Comparison of ENCODE assay signal across 23 mouse cellular contexts in genomic region chr17:23831201-23831600, GRCm38 (mm10). TPM values are rescaled to one million over a fixed set of nuclear protein-coding genes. Genes with fewer than 3 reads are reported as not detected.
"Had no signal": no experiment of that assay in that cellular context is flagged by ENCODE, and none has a peak within 500 bp of the region (broad histone marks: within the 10 kb centered on the region; RNA-seq: fewer than 3 reads in every experiment).

No protein-coding gene starts in this region.

- H3K27ac ChIP-seq: liver, embryonic 15.5 days; lung, embryonic 15.5 days; macrophage; midbrain, embryonic 13.5 days; midbrain, embryonic 15.5 days; neural tube, embryonic 12.5 days; stomach, embryonic 15.5 days; stomach, postnatal 0 days had no signal

- DNase-seq: liver, postnatal 0 days; lung, adult 2 months; lung, postnatal 14 days; lung, postnatal 36 days; right cerebral cortex, postnatal 14 days had no signal

- H3K4me3 ChIP-seq: liver, embryonic 15.5 days; lung, embryonic 15.5 days; megakaryocyte, embryonic 14.5 days; midbrain, embryonic 13.5 days; midbrain, embryonic 15.5 days; neural tube, embryonic 12.5 days; stomach, embryonic 15.5 days had no signal

- H3K9ac ChIP-seq: liver, embryonic 15.5 days; liver, postnatal 0 days; lung, embryonic 15.5 days; midbrain, embryonic 13.5 days; midbrain, embryonic 15.5 days; neural tube, embryonic 12.5 days; stomach, embryonic 15.5 days had no signal

- H3K9me3 ChIP-seq: liver, embryonic 15.5 days; lung, embryonic 15.5 days; megakaryocyte, embryonic 14.5 days; midbrain, embryonic 13.5 days; midbrain, embryonic 15.5 days; neural tube, embryonic 12.5 days; stomach, embryonic 15.5 days had no signal

- H3K4me2 ChIP-seq: liver, embryonic 15.5 days; lung, embryonic 15.5 days; midbrain, embryonic 11.5 days; midbrain, embryonic 13.5 days; midbrain, embryonic 15.5 days; neural tube, embryonic 12.5 days; stomach, embryonic 15.5 days had no signal

RNA-seq across cellular contexts. Expression of gene Prss33, which starts 4.7 kb away (rescaled TPM):
- total RNA-seq: megakaryocyte progenitor cell, adult 5-6 weeks; midbrain, postnatal 0 days; monocyte, adult 5-6 weeks; neutrophil, adult 5-6 weeks had no signal
- polyA plus RNA-seq: liver, embryonic 15.5 days; liver, postnatal 0 days; lung, adult 2 months; lung, postnatal 0 days; macrophage; midbrain, postnatal 0 days; neural tube, embryonic 12.5 days; neural tube, embryonic 14.5 days; stomach, embryonic 15.5 days; stomach, postnatal 0 days; urinary bladder, adult 2 months had no signal

RNA-seq across cellular contexts. Expression of gene Prss32, which starts 12.5 kb away (rescaled TPM):
- total RNA-seq: megakaryocyte progenitor cell, adult 5-6 weeks; midbrain, postnatal 0 days; monocyte, adult 5-6 weeks had no signal
- polyA plus RNA-seq: liver, embryonic 15.5 days; liver, postnatal 0 days; lung, adult 2 months; lung, embryonic 15.5 days; lung, postnatal 0 days; macrophage; midbrain, embryonic 11.5 days; midbrain, embryonic 13.5 days; midbrain, embryonic 15.5 days; neural tube, embryonic 12.5 days; neural tube, embryonic 14.5 days had no signal

RNA-seq across cellular contexts. Expression of gene Prss41, which starts 12.8 kb away (rescaled TPM):
- total RNA-seq: monocyte, adult 5-6 weeks; neutrophil, adult 5-6 weeks had no signal
- polyA plus RNA-seq: macrophage had no signal

RNA-seq across cellular contexts. Expression of gene Prss21, which starts 36.7 kb away (rescaled TPM):
- total RNA-seq: megakaryocyte progenitor cell, adult 5-6 weeks; midbrain, postnatal 0 days; monocyte, adult 5-6 weeks; neutrophil, adult 5-6 weeks had no signal
- polyA plus RNA-seq: liver, embryonic 15.5 days; liver, postnatal 0 days; lung, adult 2 months; lung, embryonic 15.5 days; lung, postnatal 0 days; macrophage; midbrain, embryonic 11.5 days; midbrain, embryonic 13.5 days; midbrain, embryonic 15.5 days; midbrain, postnatal 0 days; neural tube, embryonic 12.5 days; neural tube, embryonic 14.5 days; spleen, adult 2 months; stomach, embryonic 15.5 days; stomach, postnatal 0 days; urinary bladder, adult 2 months had no signal
